Mouse (Mus musculus) myocyte (in vitro differentiated cells): ENCODE data around the gene Lekr1. TPM values are rescaled to one million over a fixed set of nuclear protein-coding genes. Genes with fewer than 3 reads are reported as not detected.

Experiments used
- H3K27me3 ChIP-seq: one replicate; pipeline ENCODE4 v1.6.1; 2011; ENCODE audit not compliant: control insufficient read depth, insufficient read depth, insufficient read length
- H3K36me3 ChIP-seq: one replicate; pipeline ENCODE4 v1.6.1; 2011; ENCODE audit not compliant: control insufficient read depth, insufficient read depth
- H3K4me2 ChIP-seq: one replicate; pipeline ENCODE4 v1.6.1; 2011; ENCODE audit warnings: low read depth, control low read depth
- H3K4me3 ChIP-seq: one replicate; pipeline ENCODE4 v1.5.1; 2011; ENCODE audit warnings: mild to moderate bottlenecking, control low read depth, moderate library complexity
- H3K79me2 ChIP-seq: one replicate; pipeline ENCODE4 v1.6.1; 2011; ENCODE audit not compliant: control insufficient read depth, insufficient read depth
- H3ac ChIP-seq: one replicate; pipeline ENCODE4 v1.6.1; 2011; ENCODE audit not compliant: control insufficient read depth, insufficient read length
- CEBPB ChIP-seq: IDR thresholded peaks from 2 replicates; pipeline ENCODE4 v1.6.1; 2011; ENCODE audit warnings: mild to moderate bottlenecking, moderate library complexity; ENCODE audit not compliant: poor library complexity, insufficient read depth, severe bottlenecking
- E2F4 ChIP-seq: IDR thresholded peaks from one replicate; pipeline ENCODE4 v1.6.1; 2011; ENCODE audit warnings: mild to moderate bottlenecking, control low read depth, moderate library complexity; ENCODE audit not compliant: insufficient read depth
- MAX ChIP-seq: IDR thresholded peaks from one replicate; pipeline ENCODE4 v1.6.1; 2011; ENCODE audit warnings: low read depth, mild to moderate bottlenecking, control low read depth
- MYOD1 ChIP-seq, 3 experiments: IDR thresholded peaks; one replicate each; pipeline ENCODE4 v1.6.1; 2011; ENCODE audit warnings: control low read depth in 2 of 3, low read depth in 2 of 3, mild to moderate bottlenecking in 2 of 3, moderate library complexity in 1 of 3; ENCODE audit not compliant: insufficient read length in 2 of 3, control insufficient read depth in 1 of 3
- MYOG ChIP-seq, 3 experiments: IDR thresholded peaks; one replicate each; pipeline ENCODE4 v1.6.1; 2011; ENCODE audit warnings: control low read depth in 2 of 3, low read depth in 2 of 3, mild to moderate bottlenecking in 2 of 3; ENCODE audit not compliant: insufficient read length in 2 of 3, control insufficient read depth in 1 of 3, insufficient read depth in 1 of 3
- POLR2A ChIP-seq: IDR thresholded peaks from one replicate; pipeline ENCODE4 v1.6.1; 2011; ENCODE audit warnings: low read depth, mild to moderate bottlenecking, control low read depth, moderate library complexity; ENCODE audit not compliant: insufficient read length
- POLR2AphosphoS2 ChIP-seq: IDR thresholded peaks from one replicate; pipeline ENCODE4 v1.6.1; 2011; ENCODE audit warnings: low read depth, control low read depth; ENCODE audit not compliant: insufficient read length
- REST ChIP-seq: IDR thresholded peaks from one replicate; pipeline ENCODE4 v1.6.1; 2011; ENCODE audit warnings: mild to moderate bottlenecking, control low read depth, moderate library complexity; ENCODE audit not compliant: insufficient read depth, insufficient read length
- SRF ChIP-seq: IDR thresholded peaks from one replicate; pipeline ENCODE4 v1.6.1; 2011; ENCODE audit warnings: low read depth; ENCODE audit not compliant: control insufficient read depth, insufficient read length
- TCF12 ChIP-seq: IDR thresholded peaks from one replicate; pipeline ENCODE4 v1.6.1; 2011; ENCODE audit warnings: mild to moderate bottlenecking, control low read depth; ENCODE audit not compliant: poor library complexity, insufficient read depth, severe bottlenecking
- TCF3 ChIP-seq: IDR thresholded peaks from one replicate; pipeline ENCODE4 v1.6.1; 2011; ENCODE audit warnings: low read depth, control low read depth; ENCODE audit not compliant: insufficient read length
- USF1 ChIP-seq: IDR thresholded peaks from one replicate; pipeline ENCODE4 v1.6.1; 2011; ENCODE audit warnings: low read depth, mild to moderate bottlenecking, control low read depth, moderate library complexity
- polyA plus RNA-seq: library from polyadenylated mRNA; unstranded; fragments of >200 nt; fragmentation: generic; extraction: Trizol; gene quantifications from one replicate; pipeline ENCODE4 v1.2.1, GENCODE M21; 2012; ENCODE audit warnings: missing spikeins

The Lekr1 gene
- polyA plus RNA-seq, 1 experiment, result 0.65 TPM

GRCm38 (mm10) chr3:65659620-65659932 is 6.5 kb upstream of the Lekr1 start:
- Histone ChIP-seq H3K79me2 (no peaks in the 10 kb centered on the region), H3K4me3 (peak overlapping the region; percentile 64), H3K4me2 (peak overlapping the region; percentile 91), H3ac (peak overlapping the region; percentile 12), H3K36me3 (no peaks in the 10 kb centered on the region), H3K27me3 (no peaks in the 10 kb centered on the region)
- TF ChIP-seq POLR2A, result no peak
- no peak for TF ChIP-seq SRF
- no peak for TF ChIP-seq CEBPB
- TF ChIP-seq MYOD1 (IDR thresholded peaks at IDR 0.05; ENCODE audit: control insufficient read depth in 1 of 3, insufficient read length in 2 of 3, low read depth in 2 of 3), result no peak
- TF ChIP-seq POLR2AphosphoS2, result no peak
- no peak for TF ChIP-seq MAX
- no peak for TF ChIP-seq USF1
- no peak for TF ChIP-seq TCF3
- TF ChIP-seq TCF12, result no peak
- TF ChIP-seq MYOG (IDR thresholded peaks at IDR 0.05; ENCODE audit: control insufficient read depth in 1 of 3, insufficient read depth in 1 of 3, insufficient read length in 2 of 3, low read depth in 2 of 3), result no peak
- TF ChIP-seq REST, result no peak
- TF ChIP-seq E2F4, result no peak

GRCm38 (mm10) chr3:65660336-65660735 is 5.7 kb upstream of the Lekr1 start:
- H3K4me2 ChIP-seq, result no peak overlapping the region
- no peak overlapping the region for H3ac ChIP-seq
- no peaks in the 10 kb centered on the region for H3K36me3 ChIP-seq
- H3K4me3 ChIP-seq, result no peak overlapping the region
- TF ChIP-seq MAX, result no peak
- no peak for TF ChIP-seq TCF12
- no peak for TF ChIP-seq POLR2A
- TF ChIP-seq E2F4, result no peak
- TF ChIP-seq CEBPB, result no peak
- TF ChIP-seq POLR2AphosphoS2, result no peak
- no peak for TF ChIP-seq USF1
- no peak for TF ChIP-seq MYOD1 (IDR thresholded peaks at IDR 0.05; ENCODE audit: control insufficient read depth in 1 of 3, insufficient read length in 2 of 3, low read depth in 2 of 3)
- no peak for TF ChIP-seq REST
- TF ChIP-seq TCF3, result no peak
- no peak for TF ChIP-seq MYOG (IDR thresholded peaks at IDR 0.05; ENCODE audit: control insufficient read depth in 1 of 3, insufficient read depth in 1 of 3, insufficient read length in 2 of 3, low read depth in 2 of 3)
- TF ChIP-seq SRF, result no peak
- no peaks in the 10 kb centered on the region for H3K79me2 ChIP-seq
- H3K27me3 ChIP-seq, result no peaks in the 10 kb centered on the region

GRCm38 (mm10) chr3:65661731-65662130 is 4.3 kb upstream of the Lekr1 start:
- Histone ChIP-seq H3ac (no peak overlapping the region), H3K4me3 (no peak overlapping the region), H3K79me2 (no peaks in the 10 kb centered on the region), H3K36me3 (no peaks in the 10 kb centered on the region), H3K27me3 (no peaks in the 10 kb centered on the region), H3K4me2 (no peak overlapping the region)
- TF ChIP-seq POLR2A (no peak), TCF12 (no peak), CEBPB (no peak), TCF3 (no peak), MYOD1 (IDR thresholded peaks at IDR 0.05; ENCODE audit: control insufficient read depth in 1 of 3, insufficient read length in 2 of 3, low read depth in 2 of 3) (no peak), MYOG (IDR thresholded peaks at IDR 0.05; ENCODE audit: control insufficient read depth in 1 of 3, insufficient read depth in 1 of 3, insufficient read length in 2 of 3, low read depth in 2 of 3) (no peak)

- peak in 1 of 3 experiments; percentile 68 for TF ChIP-seq MYOG (IDR thresholded peaks at IDR 0.05; ENCODE audit: control insufficient read depth in 1 of 3, insufficient read depth in 1 of 3, insufficient read length in 2 of 3, low read depth in 2 of 3)
- peak; percentile 8 for TF ChIP-seq USF1
- TF ChIP-seq REST, result no peak
- Histone ChIP-seq H3K36me3 (no peaks in the 10 kb centered on the region), H3K4me2 (peak overlapping the region; percentile 35), H3ac (no peak overlapping the region), H3K4me3 (no peak overlapping the region), H3K79me2 (no peaks in the 10 kb centered on the region), H3K27me3 (no peaks in the 10 kb centered on the region)
These were observed 2.9 kb upstream of the Lekr1 start for GRCm38 (mm10) chr3:65663176-65663575.

GRCm38 (mm10) chr3:65670216-65670615 is 4.2 kb downstream of the Lekr1 start:
- H3ac ChIP-seq, result no peak overlapping the region
- TF ChIP-seq TCF12 (no peak), POLR2AphosphoS2 (no peak), TCF3 (no peak), SRF (no peak), MAX (no peak), REST (no peak), E2F4 (no peak), MYOG (IDR thresholded peaks at IDR 0.05; ENCODE audit: control insufficient read depth in 1 of 3, insufficient read depth in 1 of 3, insufficient read length in 2 of 3, low read depth in 2 of 3) (peak in 2 of 3 experiments; percentile 73 to 77), MYOD1 (IDR thresholded peaks at IDR 0.05; ENCODE audit: control insufficient read depth in 1 of 3, insufficient read length in 2 of 3, low read depth in 2 of 3) (peak in 1 of 3 experiments; percentile 55)
- H3K4me3 ChIP-seq, result no peak overlapping the region
- H3K27me3 ChIP-seq, result no peaks in the 10 kb centered on the region
- H3K36me3 ChIP-seq, result no peaks in the 10 kb centered on the region
- no peaks in the 10 kb centered on the region for H3K79me2 ChIP-seq
- no peak overlapping the region for H3K4me2 ChIP-seq
